8 mouse cellular contexts compared by ENCODE assay signal in the genomic region with DNA sequence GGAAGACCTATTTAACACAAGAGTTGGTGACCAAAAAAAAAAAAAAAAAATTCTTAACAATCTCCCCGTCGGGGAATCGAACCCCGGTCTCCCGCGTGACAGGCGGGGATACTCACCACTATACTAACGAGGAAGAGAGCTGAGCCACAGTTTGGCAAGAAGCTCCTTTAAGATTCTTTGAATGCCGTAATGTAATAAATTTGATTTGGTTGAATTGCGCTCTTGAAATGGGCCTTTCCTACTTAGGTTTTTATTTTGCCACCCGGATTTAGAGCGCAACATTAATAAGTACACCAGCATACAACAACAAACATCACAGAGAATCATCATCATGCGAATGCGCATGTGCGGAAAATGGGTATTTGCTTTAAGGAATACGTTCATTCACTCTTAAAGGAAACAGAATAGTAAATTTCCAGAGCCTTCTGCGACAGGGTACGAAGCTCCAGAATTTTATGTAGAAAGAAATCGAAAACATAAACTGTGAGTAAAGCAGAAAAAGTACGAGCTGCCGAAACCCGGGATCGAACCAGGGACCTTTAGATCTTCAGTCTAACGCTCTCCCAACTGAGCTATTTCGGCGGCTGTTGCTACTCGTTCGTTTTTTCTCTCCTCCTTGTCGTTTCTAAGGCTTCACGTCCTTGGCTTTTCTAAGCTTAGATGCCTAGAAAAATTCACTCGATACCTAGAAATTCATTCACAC. TPM values are rescaled to one million over a fixed set of nuclear protein-coding genes. Genes with fewer than 3 reads are reported as not detected.
DNase-seq lines count a peak whose midpoint lies in the region; ATAC-seq lines count a peak whose summit lies in the region.

No protein-coding gene starts in this region.

- no peaks in the 10 kb centered on the region for H3K9me3 ChIP-seq in hindbrain, embryonic 15.5 days

- ATAC-seq in hindbrain, embryonic 15.5 days (ENCODE audit: low FRiP score, low read depth) = peak; percentile 59

- peak overlapping the region; percentile 62 for H3K4me3 ChIP-seq in hindbrain, embryonic 15.5 days

- peak; percentile 88 for DNase-seq in R1 (ENCODE audit: low read depth, low spot score)
- DNase-seq in cerebellum, postnatal 25 days = peak; percentile 89 to 92
- DNase-seq in frontal cortex, postnatal 36 days (ENCODE audit: low spot score in 2 of 2) = peak; percentile 93 to 97
- DNase-seq in layer of hippocampus, postnatal 36 days = peak; percentile 85 to 91
- DNase-seq in lung, postnatal 36 days = peak; percentile 94
- DNase-seq in retina, postnatal 1 day = peak; percentile 95
- peak; percentile 79 for DNase-seq in urinary bladder, adult 2 months (ENCODE audit: low spot score)

- H3K9ac ChIP-seq in hindbrain, embryonic 15.5 days = peak overlapping the region; percentile 62

- peak overlapping the region; percentile 62 for H3K4me2 ChIP-seq in hindbrain, embryonic 15.5 days

- no peaks in the 10 kb centered on the region for H3K36me3 ChIP-seq in hindbrain, embryonic 15.5 days

- H3K4me1 ChIP-seq in hindbrain, embryonic 15.5 days (replicated peaks) = peaks cover 24% of the 10 kb centered on the region

- WGBS in hindbrain, embryonic 15.5 days = under 1% methylated on average over 31 of the region's 31 CpGs

- peak overlapping the region; percentile 91 for H3K27ac ChIP-seq in hindbrain, embryonic 15.5 days (replicated peaks)

- H3K27me3 ChIP-seq in hindbrain, embryonic 15.5 days = no peaks in the 10 kb centered on the region

RNA-seq across cellular contexts. Expression of a gene that starts 15.7 kb away (rescaled TPM):
- 1,393 and 1,417 TPM in 2 replicates for polyA plus RNA-seq in hindbrain, embryonic 15.5 days (2015; fragmentation: Nextera tagmentation; extraction: Ambion mirVana)
- total RNA-seq in layer of hippocampus, postnatal 36 days (2021) = 100 to 1,000 TPM; 766 to 814 TPM
- polyA plus RNA-seq in urinary bladder, adult 2 months (2012; rRNA removed) = 740 and 949 TPM in 2 replicates

RNA-seq across cellular contexts. Expression of a gene that starts 16.6 kb away (rescaled TPM):
- 0.56 and 0.65 TPM in 2 replicates for polyA plus RNA-seq in hindbrain, embryonic 15.5 days (2015; fragmentation: Nextera tagmentation; extraction: Ambion mirVana)
- total RNA-seq in layer of hippocampus, postnatal 36 days (2021) = not detected
- 0.29 and 0.40 TPM in 2 replicates for polyA plus RNA-seq in urinary bladder, adult 2 months (2012; rRNA removed)

RNA-seq across cellular contexts. Expression of a gene that starts 28.2 kb away (rescaled TPM):
- polyA plus RNA-seq in hindbrain, embryonic 15.5 days (2015; fragmentation: Nextera tagmentation; extraction: Ambion mirVana) = 10.9 and 11.6 TPM in 2 replicates
- total RNA-seq in layer of hippocampus, postnatal 36 days (2021) = 10 to 100 TPM; 12.2 to 12.7 TPM
- 15.7 and 16.8 TPM in 2 replicates for polyA plus RNA-seq in urinary bladder, adult 2 months (2012; rRNA removed)

RNA-seq across cellular contexts. Expression of a gene that starts 35.7 kb away (rescaled TPM):
- 39.4 and 42.8 TPM in 2 replicates for polyA plus RNA-seq in hindbrain, embryonic 15.5 days (2015; fragmentation: Nextera tagmentation; extraction: Ambion mirVana)
- total RNA-seq in layer of hippocampus, postnatal 36 days (2021) = 100 to 1,000 TPM; 105 to 106 TPM
- polyA plus RNA-seq in urinary bladder, adult 2 months (2012; rRNA removed) = 3.5 and 7.5 TPM in 2 replicates

Comparison
In these comparisons a context has a peak if more than half of its experiments do, and no peak if none do; other contexts are left out.
1. Peak in every context shown above with its lines: DNase-seq, ATAC-seq, H3K4me3 ChIP-seq and H3K27ac ChIP-seq.